Mouse (Mus musculus) bone marrow macrophage, adult 2 months (primary cell): ENCODE measurements around the gene Scaper. TPM values are rescaled to one million over a fixed set of nuclear protein-coding genes. Genes with fewer than 3 reads are reported as not detected.

Source experiments
- H3K27ac ChIP-seq: 2 replicates; pipeline ENCODE4 v1.5.1; 2012; ENCODE audit warnings: low read depth, low read length; ENCODE audit not compliant: insufficient read depth
- H3K4me1 ChIP-seq: 2 replicates; pipeline ENCODE4 v1.6.1; 2012; ENCODE audit warnings: low read length; ENCODE audit not compliant: control insufficient read depth, insufficient read depth
- H3K4me3 ChIP-seq: 2 replicates; pipeline ENCODE4 v1.5.1; 2012; ENCODE audit warnings: mild to moderate bottlenecking, low read length, moderate library complexity; ENCODE audit not compliant: insufficient read depth
- CTCF ChIP-seq: IDR thresholded peaks from 2 replicates; pipeline ENCODE4 v1.5.1; 2012; ENCODE audit warnings: low read depth, mild to moderate bottlenecking, low read length, moderate library complexity
- POLR2A ChIP-seq: IDR thresholded peaks from 2 replicates; pipeline ENCODE4 v1.6.1; 2012; ENCODE audit warnings: mild to moderate bottlenecking, low read depth, low read length, borderline replicate concordance
- polyA plus RNA-seq: library from polyadenylated mRNA; stranded (reverse); fragments of >200 nt; gene quantifications from 2 replicates; pipeline ENCODE4 v1.2.4, GENCODE M21; 2012; ENCODE audit not compliant: missing spikeins, insufficient read depth, insufficient read length

The Scaper gene
- polyA plus RNA-seq, 1 experiment: 11.6 TPM

DNA sequence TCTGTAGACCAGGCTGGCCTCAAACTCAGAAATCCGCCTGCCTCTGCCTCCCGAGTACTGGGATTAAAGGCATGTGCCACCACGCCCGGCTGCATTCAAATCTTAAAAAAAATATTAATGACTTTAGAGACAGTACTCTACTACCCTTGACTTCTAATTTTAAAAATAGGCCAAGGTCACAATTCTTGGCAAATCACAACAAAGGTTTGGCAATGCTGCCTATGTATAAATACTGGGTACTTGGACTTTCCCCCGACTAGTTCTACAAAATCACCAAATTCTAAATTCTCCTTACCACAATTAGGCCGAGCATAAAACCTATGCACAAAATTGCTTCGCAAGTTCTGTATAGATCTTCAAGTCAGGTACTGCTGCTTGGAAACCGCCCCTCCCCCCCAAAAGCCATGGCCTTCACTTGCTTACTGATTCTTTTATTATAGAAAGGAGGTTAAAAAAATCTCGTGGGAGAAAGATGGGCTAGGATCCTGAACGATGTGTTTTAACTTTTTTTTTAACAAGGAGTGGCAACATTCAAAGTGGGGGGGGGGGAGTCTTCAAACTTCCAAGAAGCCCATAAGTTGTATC is 427.2 kb downstream of the Scaper start:
- TF ChIP-seq POLR2A: no peak
- no peak for TF ChIP-seq CTCF
- H3K4me3 ChIP-seq: peak overlapping the region; percentile 94
- H3K27ac ChIP-seq: no peak overlapping the region
- peaks cover 5% of the 10 kb centered on the region; the same call in 1 of the 2 replicates for H3K4me1 ChIP-seq

DNA sequence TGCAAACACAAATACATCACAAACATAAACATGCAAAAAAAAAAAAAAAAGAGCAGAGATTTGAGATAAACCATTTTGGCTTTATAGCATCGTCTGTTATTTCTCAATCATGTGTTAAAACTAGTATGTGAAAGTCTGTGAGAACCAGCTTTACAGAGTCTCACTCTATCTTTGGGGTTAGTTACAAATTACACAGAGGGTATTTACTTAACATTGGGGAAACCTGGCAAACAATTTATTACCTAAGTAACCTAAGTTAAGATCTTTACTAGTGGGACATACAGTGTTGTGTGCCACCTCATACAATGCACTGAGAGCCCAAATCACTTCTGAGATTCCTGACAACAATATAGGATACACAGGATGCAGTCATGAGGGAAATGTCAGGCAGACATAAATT is 428.2 kb downstream of the Scaper start:
- H3K4me3 ChIP-seq: no peak overlapping the region
- peaks cover 5% of the 10 kb centered on the region; the same call in 1 of the 2 replicates for H3K4me1 ChIP-seq
- no peak overlapping the region for H3K27ac ChIP-seq
- no peak for TF ChIP-seq POLR2A
- no peak for TF ChIP-seq CTCF

DNA sequence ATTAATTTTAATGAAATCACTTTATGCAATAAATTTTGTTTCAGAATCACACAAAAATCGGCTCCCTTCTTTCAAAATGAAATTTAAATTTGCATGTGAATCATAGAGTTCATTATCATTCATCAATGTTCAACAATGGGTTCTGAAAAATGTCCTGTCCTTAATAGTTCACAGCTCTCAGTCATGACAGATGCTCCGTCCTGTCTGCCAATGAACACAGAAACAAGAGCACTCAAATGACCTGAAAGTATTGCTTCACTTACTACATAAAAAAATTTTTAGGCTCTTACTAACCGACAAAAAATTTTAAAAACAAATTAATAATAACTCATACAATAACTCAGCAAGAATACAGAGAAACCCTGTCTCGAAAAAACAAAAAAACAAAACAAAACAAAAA is 429.2 kb downstream of the Scaper start:
- TF ChIP-seq CTCF (no peak), POLR2A (no peak)
- peaks cover 5% of the 10 kb centered on the region; the same call in 1 of the 2 replicates for H3K4me1 ChIP-seq
- no peak overlapping the region for H3K4me3 ChIP-seq
- no peak overlapping the region for H3K27ac ChIP-seq

DNA sequence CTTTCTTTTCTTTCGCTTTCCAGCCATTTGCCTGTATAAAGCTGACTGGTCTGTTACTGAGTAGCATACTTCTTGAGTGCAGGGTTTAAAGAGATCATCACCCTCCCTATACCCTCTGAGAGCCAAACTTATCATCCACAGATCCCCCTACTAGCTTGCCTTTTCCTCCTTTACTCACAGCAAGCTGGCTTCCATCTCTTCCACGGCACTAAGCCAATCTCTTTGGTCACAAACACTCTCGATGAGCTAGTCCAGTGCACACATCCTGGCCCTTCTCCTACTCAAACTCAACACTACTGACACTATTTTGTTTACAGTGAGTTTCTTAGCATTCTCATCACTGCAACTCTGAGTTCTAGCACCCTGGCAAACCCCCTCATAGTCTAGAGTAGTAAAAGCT is 430.0 kb downstream of the Scaper start:
- Histone ChIP-seq H3K4me3 (no peak overlapping the region), H3K4me1 (peaks cover 5% of the 10 kb centered on the region; the same call in 1 of the 2 replicates), H3K27ac (no peak overlapping the region)
- TF ChIP-seq POLR2A (no peak), CTCF (no peak)

Other genes with a start within 250 kb of the Scaper start
- not detected in 2 replicates for gene 4930563M21Rik, start 72.4 kb upstream of the Scaper start, polyA plus RNA-seq
- gene Rcn2, start 103.7 kb upstream of the Scaper start, polyA plus RNA-seq: 36.9 and 41.2 TPM in 2 replicates
- 163 and 182 TPM in 2 replicates for gene Pstpip1, start 151.8 kb upstream of the Scaper start, polyA plus RNA-seq
- gene Tspan3, start 227.4 kb upstream of the Scaper start, polyA plus RNA-seq: 57.9 and 64.3 TPM in 2 replicates